In the genomic region with DNA sequence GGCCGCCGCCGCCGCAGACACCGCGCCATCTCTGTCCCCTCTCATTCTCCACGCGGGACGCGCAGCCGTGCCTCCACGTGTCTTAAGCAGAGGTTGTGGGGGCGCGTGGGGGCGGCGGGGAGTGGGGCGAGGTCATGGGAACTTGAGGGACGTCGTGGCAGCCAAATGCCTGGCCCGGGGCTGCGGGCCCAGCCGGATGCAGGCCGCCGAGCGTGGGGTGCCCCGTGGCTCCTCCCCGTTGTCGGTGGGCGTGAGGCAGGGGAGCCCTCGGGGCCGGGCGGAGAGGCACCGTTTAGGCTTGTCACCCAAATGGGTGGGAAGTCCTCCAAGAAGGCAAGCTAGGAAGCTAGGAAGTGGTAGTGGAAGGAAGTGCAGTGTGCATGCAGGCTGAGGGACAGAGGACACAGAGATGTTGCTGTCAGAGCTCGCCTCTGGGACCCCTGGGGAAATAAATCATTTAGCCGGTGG, we compare ENCODE assay signal across 7 mouse cellular contexts. TPM values are rescaled to one million over a fixed set of nuclear protein-coding genes. Genes with fewer than 3 reads are reported as not detected.
A peak's percentile ranks its signal among the peaks of the same experiment; 100 is the strongest.
DNase-seq lines count a peak whose midpoint lies in the region; ATAC-seq lines count a peak whose summit lies in the region.

No protein-coding gene starts in this region.

- ATAC-seq in common myeloid progenitor, adult 5-6 weeks (replicated peaks; ENCODE audit: low read depth, poor library complexity, severe bottlenecking) = peak; percentile 82
- peak; percentile 72 for ATAC-seq in inflammation-experienced regulatory T-cells, adult 6 months
- ATAC-seq in megakaryocyte progenitor cell, adult 5-6 weeks (replicated peaks; ENCODE audit: poor library complexity) = peak; percentile 74

- peak; percentile 50 for DNase-seq in WW6 (ENCODE audit: low read depth, low spot score)
- peak; percentile 49 to 59 for DNase-seq in gastrocnemius, adult 8-10 months (ENCODE audit: low spot score in 2 of 2)
- peak; percentile 50 to 90 for DNase-seq in left cerebral cortex, postnatal 10 days (ENCODE audit: extremely low spot score in 1 of 2, low spot score in 2 of 2)
- DNase-seq in right cerebral cortex, postnatal 25 days = peak; percentile 78

- intact Hi-C loops in left cerebral cortex, postnatal 10 days (cut with DNase I) = no loop called here

RNA-seq across cellular contexts. Expression of a gene that starts 0.4 kb away (rescaled TPM):
- 15.7 and 18.0 TPM in 2 replicates for total RNA-seq in common myeloid progenitor, adult 5-6 weeks (2017)
- 10 to 100 TPM in 3 of 4 experiments, 1 to 10 TPM in 1; 9.9 to 20.2 (median 15.0) TPM for total RNA-seq in gastrocnemius, adult 8-10 months (2022)
- 10 to 100 TPM; 15.4 to 27.4 (median 18.5) TPM for polyA plus RNA-seq in inflammation-experienced regulatory T-cells, adult 6 months (2017; shearing (Covaris generic))
- 10 to 100 TPM; 16.1 to 16.3 TPM for total RNA-seq in left cerebral cortex, postnatal 10 days (2021)
- 26.2 and 37.9 TPM in 2 replicates for total RNA-seq in megakaryocyte progenitor cell, adult 5-6 weeks (2015)
- total RNA-seq in megakaryocyte progenitor cell, adult 5-6 weeks (2017) = 13.6 and 16.2 TPM in 2 replicates

RNA-seq across cellular contexts. Expression of a gene that starts 37.2 kb away (rescaled TPM):
- total RNA-seq in common myeloid progenitor, adult 5-6 weeks (2017) = 13.9 and 27.3 TPM in 2 replicates
- total RNA-seq in gastrocnemius, adult 8-10 months (2022) = under 1 TPM; 0.24 to 0.63 (median 0.42) TPM
- polyA plus RNA-seq in inflammation-experienced regulatory T-cells, adult 6 months (2017; shearing (Covaris generic)) = 10 to 100 TPM in 1 of 3 experiments, 1 to 10 TPM in 2; 6.2 to 21.3 (median 8.4) TPM
- total RNA-seq in left cerebral cortex, postnatal 10 days (2021) = 1 to 10 TPM; 5.9 to 6.5 TPM
- 52.4 and 54.9 TPM in 2 replicates for total RNA-seq in megakaryocyte progenitor cell, adult 5-6 weeks (2015)
- 7.8 and 10.7 TPM in 2 replicates for total RNA-seq in megakaryocyte progenitor cell, adult 5-6 weeks (2017)

Comparison
In these comparisons a context has a peak if more than half of its experiments do, and no peak if none do; other contexts are left out.
1. Peak in every context shown above with its lines: DNase-seq and ATAC-seq.